Mouse (Mus musculus): Measurements from ENCODE around the gene Krtap17-1. TPM values are rescaled to one million over a fixed set of nuclear protein-coding genes. Genes with fewer than 3 reads are reported as not detected.
A peak's percentile ranks its signal among the peaks of the same experiment; 100 is the strongest.

Krtap17-1 gene
- polyA plus RNA-seq (2015; fragmentation: Nextera tagmentation; extraction: Ambion mirVana), result 0.83 and 1.2 TPM in 2 replicates

- H3K4me2 ChIP-seq (ENCODE audit: low read depth, low read length), result peak within 1 kb of the TSS; percentile 11; the same call in 1 of the 2 replicates
- no peak for ATAC-seq (ENCODE audit: low read depth)
- H3K9ac ChIP-seq (ENCODE audit: low read length), result peak within 1 kb of the TSS; percentile 15; the same call in 1 of the 2 replicates
- H3K36me3 ChIP-seq (ENCODE audit: control insufficient read depth, insufficient read depth, low read length), result no peaks in the 10 kb centered on the region
- no peaks in the 10 kb centered on the region for H3K9me3 ChIP-seq (ENCODE audit: control insufficient read depth, low read length)
- H3K27me3 ChIP-seq (ENCODE audit: control insufficient read depth, insufficient read depth, low read depth, low read length), result peaks cover 4% of the 10 kb centered on the region; the same call in 1 of the 2 replicates
- WGBS, result 21% methylated on average over 21 of the region's 26 CpGs
- H3K4me1 ChIP-seq (replicated peaks; ENCODE audit: control insufficient read depth, insufficient read depth, low read length), result peaks cover 3% of the 10 kb centered on the region; the same call in 1 of the 2 replicates
- no peak within 1 kb of the TSS for H3K27ac ChIP-seq (ENCODE audit: low read length)
- 0 out of 2 replicates have a peak within 1 kb of the TSS, but pooled peaks have one; percentile 6 for H3K4me3 ChIP-seq (ENCODE audit: low read length)
These were observed at the start of gene Krtap17-1 for GRCm38 (mm10) chr11:99993620-99994383. Krtap17-1 (minus strand) TSS chr11:99993994.

DNA sequence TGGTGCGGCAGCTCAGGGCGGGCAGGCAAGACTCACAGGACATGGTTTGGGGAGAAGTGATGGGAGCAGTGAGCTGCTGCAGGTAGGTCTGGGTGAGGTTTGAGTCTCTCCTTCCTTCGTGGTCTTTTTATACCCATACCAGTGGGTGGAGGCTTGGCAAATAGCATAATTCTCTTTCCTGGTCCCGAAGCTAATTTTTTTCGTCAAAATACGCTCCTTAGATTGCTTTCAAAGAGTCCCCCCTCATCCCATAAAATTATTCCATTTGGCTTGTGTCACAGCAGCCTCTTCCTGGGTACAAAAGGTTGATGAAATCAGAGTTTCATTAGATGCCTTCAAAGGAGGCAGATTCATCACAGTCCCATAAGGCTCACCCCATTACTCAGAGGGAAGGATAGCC lies 47.7 kb upstream of the Krtap17-1 start, which contains the start of gene Krt34:
TSS of gene Krt34 (minus strand) at position 101 of the 400 bp plus-strand sequence.
- ATAC-seq (ENCODE audit: low read depth), result no peak
- Histone ChIP-seq H3K9me3 (ENCODE audit: control insufficient read depth, low read length) (no peaks in the 10 kb centered on the region), H3K36me3 (ENCODE audit: control insufficient read depth, insufficient read depth, low read length) (no peaks in the 10 kb centered on the region), H3K27ac (ENCODE audit: low read length) (no peak within 1 kb of the TSS), H3K4me1 (replicated peaks; ENCODE audit: control insufficient read depth, insufficient read depth, low read length) (no peaks in the 10 kb centered on the region), H3K27me3 (ENCODE audit: control insufficient read depth, insufficient read depth, low read depth, low read length) (no peaks in the 10 kb centered on the region), H3K4me2 (ENCODE audit: low read depth, low read length) (no peak within 1 kb of the TSS), H3K9ac (ENCODE audit: low read length) (no peak within 1 kb of the TSS), H3K4me3 (ENCODE audit: low read length) (no peak within 1 kb of the TSS)
- WGBS, result 83% methylated on average over 6 of the region's 6 CpGs

- Histone ChIP-seq H3K36me3 (ENCODE audit: control insufficient read depth, insufficient read depth, low read length) (no peaks in the 10 kb centered on the region), H3K4me3 (ENCODE audit: low read length) (no peak within 1 kb of the TSS), H3K27ac (ENCODE audit: low read length) (no peak within 1 kb of the TSS), H3K27me3 (ENCODE audit: control insufficient read depth, insufficient read depth, low read depth, low read length) (no peaks in the 10 kb centered on the region), H3K9ac (ENCODE audit: low read length) (no peak within 1 kb of the TSS), H3K4me1 (replicated peaks; ENCODE audit: control insufficient read depth, insufficient read depth, low read length) (no peaks in the 10 kb centered on the region), H3K9me3 (ENCODE audit: control insufficient read depth, low read length) (no peaks in the 10 kb centered on the region), H3K4me2 (ENCODE audit: low read depth, low read length) (no peak within 1 kb of the TSS)
- WGBS, result 83% methylated on average over 6 of the region's 6 CpGs
- ATAC-seq (ENCODE audit: low read depth), result no peak
These were observed 36.0 kb upstream of the Krtap17-1 start, which contains the start of gene Krt33b for GRCm38 (mm10) chr11:100029768-100030167. Krt33b (minus strand) TSS chr11:100029868.

- H3K4me3 ChIP-seq (ENCODE audit: low read length), result no peak overlapping the region
- 59% methylated on average over 5 of the region's 5 CpGs for WGBS
- H3K9ac ChIP-seq (ENCODE audit: low read length), result no peak overlapping the region
- H3K4me2 ChIP-seq (ENCODE audit: low read depth, low read length), result no peak overlapping the region
- no peaks in the 10 kb centered on the region for H3K36me3 ChIP-seq (ENCODE audit: control insufficient read depth, insufficient read depth, low read length)
- H3K9me3 ChIP-seq (ENCODE audit: control insufficient read depth, low read length), result no peaks in the 10 kb centered on the region
- H3K27ac ChIP-seq (ENCODE audit: low read length), result no peak overlapping the region
- ATAC-seq (ENCODE audit: low read depth), result no peak
- no peaks in the 10 kb centered on the region for H3K4me1 ChIP-seq (replicated peaks; ENCODE audit: control insufficient read depth, insufficient read depth, low read length)
- no peaks in the 10 kb centered on the region for H3K27me3 ChIP-seq (ENCODE audit: control insufficient read depth, insufficient read depth, low read depth, low read length)
These were observed 27.6 kb upstream of the Krtap17-1 start for GRCm38 (mm10) chr11:100021438-100021837.

GRCm38 (mm10) chr11:100019466-100019865 lies 25.7 kb upstream of the Krtap17-1 start:
- no peak overlapping the region for H3K4me2 ChIP-seq (ENCODE audit: low read depth, low read length)
- no peak overlapping the region for H3K9ac ChIP-seq (ENCODE audit: low read length)
- H3K27me3 ChIP-seq (ENCODE audit: control insufficient read depth, insufficient read depth, low read depth, low read length), result no peaks in the 10 kb centered on the region
- ATAC-seq (ENCODE audit: low read depth), result no peak
- H3K27ac ChIP-seq (ENCODE audit: low read length), result no peak overlapping the region
- WGBS, result 80% methylated on average over 1 of the region's 1 CpGs
- no peak overlapping the region for H3K4me3 ChIP-seq (ENCODE audit: low read length)
- peaks cover 3% of the 10 kb centered on the region; the same call in 1 of the 2 replicates for H3K4me1 ChIP-seq (replicated peaks; ENCODE audit: control insufficient read depth, insufficient read depth, low read length)
- no peaks in the 10 kb centered on the region for H3K9me3 ChIP-seq (ENCODE audit: control insufficient read depth, low read length)
- H3K36me3 ChIP-seq (ENCODE audit: control insufficient read depth, insufficient read depth, low read length), result no peaks in the 10 kb centered on the region

DNA sequence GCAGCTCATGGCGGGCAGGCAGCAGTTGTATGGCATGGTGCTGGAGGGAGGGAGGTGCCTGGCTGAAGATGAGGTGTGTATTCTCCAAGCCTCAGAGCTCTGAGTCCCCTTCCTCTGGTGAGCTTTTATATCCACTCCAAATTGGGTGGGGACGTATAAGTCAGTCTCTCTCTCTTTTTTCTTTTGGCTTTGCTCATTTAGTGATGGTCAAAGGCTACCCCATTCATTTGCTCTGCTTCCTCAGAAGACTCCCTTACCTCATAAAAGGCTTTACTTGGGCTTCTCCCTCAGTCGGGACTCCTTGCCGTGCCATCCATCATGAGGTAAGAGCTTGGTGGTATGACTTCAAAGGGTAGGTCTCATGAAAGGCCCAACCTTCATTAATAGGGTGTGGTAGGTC lies 22.3 kb upstream of the Krtap17-1 start, which contains the start of gene Krt33a:
TSS of gene Krt33a (minus strand) at position 101 of the 400 bp plus-strand sequence.
- no peaks in the 10 kb centered on the region for H3K9me3 ChIP-seq (ENCODE audit: control insufficient read depth, low read length)
- H3K4me1 ChIP-seq (replicated peaks; ENCODE audit: control insufficient read depth, insufficient read depth, low read length), result peaks cover 3% of the 10 kb centered on the region; the same call in 1 of the 2 replicates
- no peak within 1 kb of the TSS for H3K9ac ChIP-seq (ENCODE audit: low read length)
- no peak within 1 kb of the TSS for H3K4me2 ChIP-seq (ENCODE audit: low read depth, low read length)
- whole genome bisulfite sequencing, result 67% methylated on average over 4 of the region's 4 CpGs
- H3K27ac ChIP-seq (ENCODE audit: low read length), result no peak within 1 kb of the TSS
- no peaks in the 10 kb centered on the region for H3K27me3 ChIP-seq (ENCODE audit: control insufficient read depth, insufficient read depth, low read depth, low read length)
- no peak for ATAC-seq (ENCODE audit: low read depth)
- no peak within 1 kb of the TSS for H3K4me3 ChIP-seq (ENCODE audit: low read length)
- H3K36me3 ChIP-seq (ENCODE audit: control insufficient read depth, insufficient read depth, low read length), result no peaks in the 10 kb centered on the region

- peak; percentile 84 for ATAC-seq (ENCODE audit: low read depth)
- Histone ChIP-seq H3K9me3 (ENCODE audit: control insufficient read depth, low read length) (no peaks in the 10 kb centered on the region), H3K27ac (ENCODE audit: low read length) (peak overlapping the region; percentile 43), H3K4me3 (ENCODE audit: low read length) (no peak overlapping the region), H3K4me2 (ENCODE audit: low read depth, low read length) (no peak overlapping the region), H3K36me3 (ENCODE audit: control insufficient read depth, insufficient read depth, low read length) (no peaks in the 10 kb centered on the region), H3K9ac (ENCODE audit: low read length) (peak overlapping the region; percentile 20; the same call in 1 of the 2 replicates), H3K27me3 (ENCODE audit: control insufficient read depth, insufficient read depth, low read depth, low read length) (no peaks in the 10 kb centered on the region), H3K4me1 (replicated peaks; ENCODE audit: control insufficient read depth, insufficient read depth, low read length) (peaks cover 3% of the 10 kb centered on the region; the same call in 1 of the 2 replicates)
- 33% methylated on average over 4 of the region's 4 CpGs for WGBS
These were observed 19.9 kb upstream of the Krtap17-1 start for GRCm38 (mm10) chr11:100013691-100014171.

- ATAC-seq (ENCODE audit: low read depth), result no peak
- H3K27me3 ChIP-seq (ENCODE audit: control insufficient read depth, insufficient read depth, low read depth, low read length), result no peaks in the 10 kb centered on the region
- peaks cover 3% of the 10 kb centered on the region; the same call in 1 of the 2 replicates for H3K4me1 ChIP-seq (replicated peaks; ENCODE audit: control insufficient read depth, insufficient read depth, low read length)
- no peaks in the 10 kb centered on the region for H3K36me3 ChIP-seq (ENCODE audit: control insufficient read depth, insufficient read depth, low read length)
- H3K27ac ChIP-seq (ENCODE audit: low read length), result no peak overlapping the region
- no peak overlapping the region for H3K9ac ChIP-seq (ENCODE audit: low read length)
- H3K9me3 ChIP-seq (ENCODE audit: control insufficient read depth, low read length), result no peaks in the 10 kb centered on the region
- 83% methylated on average over 5 of the region's 5 CpGs for WGBS
- H3K4me2 ChIP-seq (ENCODE audit: low read depth, low read length), result no peak overlapping the region
- H3K4me3 ChIP-seq (ENCODE audit: low read length), result no peak overlapping the region
These were observed 16.9 kb upstream of the Krtap17-1 start for GRCm38 (mm10) chr11:100010682-100011081.

DNA sequence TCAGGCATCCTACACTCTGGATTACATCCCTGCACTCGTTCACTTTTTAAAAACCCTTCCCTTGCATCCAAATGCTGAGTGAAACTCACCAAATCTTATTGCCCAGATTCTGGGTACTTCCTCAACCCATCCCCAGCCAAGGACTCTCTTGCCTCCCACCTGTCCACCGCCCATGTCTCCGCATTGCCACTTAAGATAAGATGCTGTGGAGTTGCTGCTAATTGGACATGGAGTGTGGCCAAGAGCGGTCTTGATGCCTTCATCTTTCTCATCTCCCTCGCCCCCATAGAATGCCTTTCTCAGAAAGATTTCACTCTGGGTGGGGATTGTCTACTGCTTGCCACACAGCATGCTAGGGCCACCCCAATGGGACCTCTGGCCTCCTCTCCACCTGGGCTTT lies 14.5 kb upstream of the Krtap17-1 start:
- 79% methylated on average over 5 of the region's 5 CpGs for WGBS
- no peaks in the 10 kb centered on the region for H3K9me3 ChIP-seq (ENCODE audit: control insufficient read depth, low read length)
- H3K36me3 ChIP-seq (ENCODE audit: control insufficient read depth, insufficient read depth, low read length), result no peaks in the 10 kb centered on the region

More for the DNA sequence above, 14.5 kb upstream of the Krtap17-1 start:
- no peaks in the 10 kb centered on the region for H3K4me1 ChIP-seq (replicated peaks; ENCODE audit: control insufficient read depth, insufficient read depth, low read length)
- no peak overlapping the region for H3K27ac ChIP-seq (ENCODE audit: low read length)
- no peaks in the 10 kb centered on the region for H3K27me3 ChIP-seq (ENCODE audit: control insufficient read depth, insufficient read depth, low read depth, low read length)
- no peak overlapping the region for H3K4me3 ChIP-seq (ENCODE audit: low read length)
- ATAC-seq (ENCODE audit: low read depth), result no peak
- H3K9ac ChIP-seq (ENCODE audit: low read length), result no peak overlapping the region
- H3K4me2 ChIP-seq (ENCODE audit: low read depth, low read length), result no peak overlapping the region

All from lung, embryonic 16.5 days (tissue).